Mouse (Mus musculus) hematopoietic stem cell, adult 5-6 weeks (primary cell): ENCODE measurements at regions not wholly inside any gene's neighbourhood (a gene's known extent, or its start where the extent isn't known, plus 50 kb on each side); places are given as distances from the start of the nearest gene placed in this dataset.

Source experiments
- ATAC-seq, 2 experiments: fragments of 125-278 bp in 1 of 2; replicated peaks in 1 of 2; 2 replicates each; pipeline ENCODE4 v1.8.0; 2016 to 2017; ENCODE audit warnings: inconsistent platforms in 2 of 2, mild to moderate bottlenecking in 2 of 2, moderate number of reproducible peaks in 2 of 2, low read depth in 1 of 2, moderate TSS enrichment in 1 of 2; ENCODE audit not compliant: low FRiP score in 2 of 2, poor library complexity in 2 of 2, severe bottlenecking in 2 of 2, insufficient read depth in 1 of 2, low TSS enrichment in 1 of 2

GRCm38 (mm10) chr15:61183291-61183690 is 260.5 kb upstream of the A1bg start:
- ATAC-seq, result no peak

DNA sequence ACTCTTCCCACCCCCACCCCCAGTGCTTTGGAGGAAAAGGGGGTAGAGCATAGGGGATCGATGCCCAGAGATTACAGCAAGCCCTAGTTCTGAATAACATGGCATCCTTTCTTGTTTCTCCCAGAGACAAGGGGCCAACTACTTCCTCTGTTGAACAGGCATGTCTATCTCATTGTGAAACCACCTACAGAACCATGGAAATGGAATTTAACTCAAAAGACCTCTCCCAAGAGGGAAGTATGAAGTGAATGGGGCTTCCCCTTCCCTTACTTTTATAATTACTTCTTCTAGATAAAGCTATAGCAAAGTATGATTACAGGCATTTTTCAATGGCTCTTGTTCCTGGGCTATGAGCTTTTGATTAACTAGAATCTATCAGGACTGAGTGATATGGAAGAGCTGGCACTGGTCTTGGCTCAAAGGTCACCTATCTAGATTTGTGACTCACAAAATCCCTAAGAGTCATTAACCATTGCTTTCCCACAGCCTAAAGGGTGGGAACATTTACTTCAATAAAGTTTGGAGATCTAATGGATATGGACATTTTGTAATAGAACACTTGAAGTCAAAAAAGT is 246.1 kb upstream of the A1bg start:
- ATAC-seq, result no peak

DNA sequence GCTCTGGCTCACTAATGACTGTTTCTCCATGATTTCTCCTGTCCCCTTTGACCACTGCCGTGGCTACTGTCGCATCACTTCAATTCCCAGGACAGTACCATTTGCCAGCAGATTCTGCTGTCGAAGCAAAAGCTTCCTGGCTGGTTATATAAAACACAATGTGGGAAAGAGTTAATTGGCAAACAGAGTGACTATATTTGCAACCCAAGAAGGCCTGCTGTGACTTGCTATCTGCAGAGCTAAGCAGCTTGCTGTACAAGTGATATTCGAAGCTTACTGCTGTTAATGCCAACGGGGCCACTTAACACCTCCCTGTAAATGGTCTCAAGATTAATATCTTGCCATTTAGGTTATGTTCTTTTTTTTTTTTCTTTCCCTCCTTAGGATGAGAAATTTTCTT is 242.2 kb upstream of the A1bg start:
- no peak for ATAC-seq

- 0 out of 4 replicates have a peak, but pooled peaks of 1 of the 2 experiments have one; percentile 32 for ATAC-seq
Measured at GRCm38 (mm10) chr15:61161397-61161796, 238.6 kb upstream of the A1bg start.

GRCm38 (mm10) chr15:61160666-61161065 is 237.9 kb upstream of the A1bg start:
- no peak for ATAC-seq

DNA sequence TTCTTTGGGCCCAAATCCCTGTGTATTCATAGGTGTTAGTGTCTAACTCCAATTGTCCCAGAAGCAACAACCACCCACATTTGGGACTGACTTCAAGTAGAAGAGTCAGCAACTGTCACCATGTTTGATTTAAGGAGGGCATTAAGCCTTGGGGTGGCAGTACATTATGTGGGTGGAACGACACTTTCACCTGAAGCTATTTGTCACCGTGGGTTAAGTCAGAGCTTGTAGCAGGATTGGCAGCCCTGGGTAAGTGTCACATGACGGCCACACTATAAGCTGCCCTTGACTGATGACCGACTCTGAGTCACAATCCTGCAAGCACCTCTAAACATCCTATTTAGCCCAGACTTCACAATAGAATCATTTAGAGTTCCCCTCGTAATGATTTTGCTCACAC is 236.7 kb upstream of the A1bg start:
- ATAC-seq, result no peak

DNA sequence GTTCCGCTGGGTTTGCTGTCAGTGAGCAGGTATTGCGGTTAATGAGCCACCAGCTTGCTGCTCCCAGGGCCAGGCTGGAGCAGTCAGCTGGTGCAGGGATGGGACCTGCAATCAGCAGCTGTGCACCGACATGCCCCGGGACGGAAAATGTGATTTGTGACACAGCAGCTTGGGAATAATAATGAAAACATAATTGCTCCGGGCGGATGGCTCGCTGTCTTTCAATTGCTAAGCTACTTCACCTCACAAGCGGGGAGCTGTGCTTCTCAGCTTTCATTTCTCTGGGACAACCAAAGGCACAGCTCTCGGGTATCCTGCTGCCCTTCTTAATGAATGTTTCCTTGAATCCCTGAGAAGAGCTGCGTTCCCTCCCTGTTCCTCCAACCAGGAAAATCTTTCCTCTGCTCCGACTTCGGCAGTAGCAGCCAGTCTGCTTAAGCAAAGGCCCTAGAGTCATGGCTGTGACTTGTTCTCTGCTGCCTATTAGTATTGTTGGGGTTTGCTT is 235.3 kb upstream of the A1bg start:
- ATAC-seq, result no peak

DNA sequence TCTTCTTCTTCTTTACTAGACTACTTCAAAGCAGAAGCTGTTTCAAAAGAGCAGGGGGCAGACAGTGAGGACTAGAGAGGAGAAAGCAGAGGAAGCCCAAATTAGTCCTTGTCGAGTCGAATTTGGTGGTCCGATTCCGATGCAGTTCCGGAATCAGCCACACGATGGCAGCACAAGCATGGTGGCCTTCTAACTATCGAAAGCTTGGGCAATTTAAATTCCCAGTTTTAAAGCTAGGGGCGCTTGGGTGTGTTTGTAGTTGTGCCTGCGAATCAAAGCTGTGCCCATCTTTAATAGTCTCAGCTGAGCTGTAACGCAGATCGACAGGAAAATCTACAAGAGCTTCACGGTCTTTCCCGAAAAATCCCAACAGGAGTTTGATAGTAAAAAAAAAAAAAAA is 234.7 kb upstream of the A1bg start:
- peak; percentile 72 to 75 for ATAC-seq

GRCm38 (mm10) chr15:61155530-61155929 is 232.7 kb upstream of the A1bg start:
- no peak for ATAC-seq

DNA sequence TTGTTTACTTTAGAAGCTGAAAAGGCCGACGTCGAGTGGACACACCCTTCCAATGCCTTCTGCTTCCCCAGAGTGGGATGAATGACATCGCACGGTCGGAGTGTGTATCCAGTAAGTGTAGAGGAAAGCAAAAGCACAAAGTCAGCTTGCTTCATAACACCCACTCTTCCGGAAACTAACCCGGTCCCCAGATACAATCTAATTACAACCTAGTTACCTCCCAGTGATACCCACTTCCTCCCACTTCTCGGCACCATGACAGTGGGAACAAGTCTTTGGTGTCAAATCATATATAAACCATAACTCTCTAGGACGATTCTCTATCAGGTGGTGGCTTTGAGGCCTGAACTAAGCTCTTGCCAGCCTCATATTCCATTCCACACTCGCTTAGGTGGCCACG is 231.4 kb upstream of the A1bg start:
- ATAC-seq, result no peak

DNA sequence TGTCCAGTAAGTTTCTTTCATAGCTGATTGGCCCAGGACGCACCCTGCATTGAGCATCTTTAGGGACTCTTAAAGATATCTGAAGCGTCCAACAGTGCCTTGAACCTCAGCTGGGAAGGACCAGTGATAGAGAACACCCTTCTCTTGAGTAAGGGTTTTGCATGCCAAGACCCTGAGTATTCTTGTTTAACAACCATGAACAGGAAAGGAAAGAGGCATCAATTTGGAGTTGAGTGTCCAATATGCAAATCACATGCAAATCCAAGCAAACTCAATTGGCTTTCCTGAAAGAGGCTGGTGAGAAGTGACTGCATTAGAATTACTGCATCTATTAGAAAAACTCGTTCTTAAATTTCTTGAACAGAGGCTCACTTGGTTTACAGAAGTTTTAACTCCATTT is 220.0 kb upstream of the A1bg start:
- ATAC-seq, result no peak

- no peak for ATAC-seq
Measured at GRCm38 (mm10) chr15:61139151-61139550, 216.3 kb upstream of the A1bg start.

DNA sequence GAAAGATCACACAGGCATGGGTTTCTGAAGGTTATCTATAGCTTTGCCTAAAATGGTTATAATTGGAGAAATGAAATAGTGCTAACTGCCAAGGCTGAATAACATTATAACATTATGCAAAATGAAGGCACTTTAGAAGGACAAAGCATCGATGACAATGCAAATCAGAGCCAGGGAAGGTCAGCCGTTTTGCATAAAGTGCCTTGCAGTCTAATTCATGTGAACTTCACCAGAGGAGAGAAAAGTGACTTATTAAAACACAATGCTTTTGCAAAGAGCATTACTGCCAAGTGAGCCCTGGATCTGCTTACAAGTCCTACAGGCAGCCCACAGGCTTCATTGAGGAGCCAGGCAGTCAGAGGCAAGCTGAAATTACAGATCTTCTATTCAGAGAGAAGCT is 214.0 kb upstream of the A1bg start:
- no peak for ATAC-seq

GRCm38 (mm10) chr15:61133316-61133715 is 210.5 kb upstream of the A1bg start:
- ATAC-seq, result no peak

DNA sequence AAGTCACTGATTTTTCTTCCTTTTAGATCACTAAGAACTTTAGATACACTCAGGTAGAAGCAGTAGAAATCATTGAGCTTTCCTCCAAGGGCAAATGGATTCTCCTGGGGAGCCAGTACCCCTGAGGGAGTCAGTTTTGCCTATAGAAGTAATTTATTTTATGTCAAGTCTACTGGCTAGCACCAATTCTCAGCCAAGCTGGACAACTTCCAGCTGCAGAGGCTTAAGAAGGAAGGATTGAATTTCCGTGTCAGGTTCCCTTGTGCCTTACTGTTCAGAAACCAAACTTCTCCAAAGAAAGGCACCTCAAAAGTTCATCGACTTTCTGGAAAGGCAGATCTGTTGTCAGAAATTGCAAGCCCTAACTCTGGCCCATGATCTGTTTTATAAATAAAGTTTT is 205.2 kb upstream of the A1bg start:
- ATAC-seq, result no peak

- ATAC-seq, result no peak
Measured at GRCm38 (mm10) chr15:61127130-61127529, 204.3 kb upstream of the A1bg start.

DNA sequence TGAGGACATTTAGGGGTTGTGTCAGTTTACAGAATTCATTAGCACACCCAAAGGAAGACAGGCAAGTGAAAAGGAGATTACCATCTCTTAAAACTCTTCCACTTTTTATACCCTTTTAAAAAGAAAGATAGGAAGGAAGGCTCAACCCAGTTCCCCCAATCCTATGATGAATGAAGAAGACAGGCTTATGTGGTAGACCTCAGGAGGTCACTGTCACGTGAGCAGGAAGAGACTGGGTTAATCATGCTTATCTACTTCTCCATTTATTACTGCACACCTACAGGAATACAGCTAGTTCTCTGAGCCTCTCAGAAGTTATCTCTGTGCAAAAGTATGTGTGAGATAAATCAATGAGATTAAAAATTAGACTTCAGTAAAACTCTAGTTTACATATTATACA is 194.1 kb upstream of the A1bg start:
- peak; percentile 42 to 56; a peak in 2 of 4 replicates for ATAC-seq

DNA sequence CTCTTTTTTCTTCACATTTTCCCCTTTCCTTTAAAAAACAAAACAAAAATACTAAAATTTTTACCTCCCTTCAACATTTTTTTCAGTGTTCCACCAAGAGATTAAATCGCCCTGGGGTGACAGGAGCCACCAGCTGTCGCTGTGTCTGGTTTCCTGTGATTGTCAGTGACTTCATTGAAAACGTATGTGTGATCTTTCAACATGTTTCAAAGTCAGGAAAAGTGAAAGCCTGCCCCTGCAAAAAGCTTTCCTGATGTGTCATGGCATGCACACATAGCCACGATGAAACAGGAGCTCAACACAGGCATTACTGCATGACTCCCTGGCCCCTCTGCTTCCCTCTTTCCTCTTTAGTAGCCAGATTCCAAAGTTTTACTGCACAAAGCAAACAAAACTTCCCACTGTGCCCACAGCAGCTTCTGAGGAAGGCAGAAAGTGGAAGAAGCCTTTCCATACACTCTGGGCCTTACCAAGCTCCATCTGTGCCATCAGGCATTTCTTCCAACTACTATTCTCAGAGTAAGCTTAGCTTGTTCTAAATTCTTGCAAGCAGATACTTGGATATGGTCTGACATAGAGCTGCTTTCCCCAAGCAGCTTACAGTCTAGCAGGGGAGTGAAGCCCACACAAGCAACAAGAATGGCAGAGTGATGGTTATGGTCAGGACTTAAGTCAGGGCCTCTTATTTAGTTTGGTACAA is 186.8 kb upstream of the A1bg start:
- ATAC-seq, result no peak

GRCm38 (mm10) chr15:61108957-61109356 is 186.1 kb upstream of the A1bg start:
- ATAC-seq, result no peak
